Mouse (Mus musculus): ENCODE results near the gene Mmp7. TPM values are rescaled to one million over a fixed set of nuclear protein-coding genes. Genes with fewer than 3 reads are reported as not detected.

Gene Mmp7
- total RNA-seq (2021) (not detected), polyA plus RNA-seq (2012; rRNA removed) (not detected in 2 replicates)
- long read RNA-seq: 0 reads

- DNase-seq: no peak
Observed at GRCm38 (mm10) chr9:7691790-7692189, at the start of gene Mmp7. Gene Mmp7, plus strand, starts transcription at chr9:7692090.

GRCm38 (mm10) chr9:7647901-7648300, 44.0 kb upstream of the Mmp7 start:
- no peak for DNase-seq

GRCm38 (mm10) chr9:7650397-7651180, 41.3 kb upstream of the Mmp7 start:
- no peak for DNase-seq

- no peak for DNase-seq
Observed at GRCm38 (mm10) chr9:7652351-7653085, 39.4 kb upstream of the Mmp7 start.

GRCm38 (mm10) chr9:7657946-7658345, 33.9 kb upstream of the Mmp7 start:
- no peak for DNase-seq

- DNase-seq: no peak
Observed at GRCm38 (mm10) chr9:7659469-7660020, 32.3 kb upstream of the Mmp7 start.

GRCm38 (mm10) chr9:7661371-7661770, 30.5 kb upstream of the Mmp7 start:
- no peak for DNase-seq

- DNase-seq: no peak
Observed at GRCm38 (mm10) chr9:7669674-7670073, 22.2 kb upstream of the Mmp7 start.

- DNase-seq: no peak
Observed at GRCm38 (mm10) chr9:7672985-7673384, 18.9 kb upstream of the Mmp7 start.

GRCm38 (mm10) chr9:7678154-7678837, 13.6 kb upstream of the Mmp7 start:
- DNase-seq: peak; percentile 2

GRCm38 (mm10) chr9:7682081-7682618, 9.7 kb upstream of the Mmp7 start:
- no peak for DNase-seq

- DNase-seq: no peak
Observed at GRCm38 (mm10) chr9:7686024-7686423, 5.9 kb upstream of the Mmp7 start.

GRCm38 (mm10) chr9:7689799-7690198, 2.1 kb upstream of the Mmp7 start:
- no peak for DNase-seq

GRCm38 (mm10) chr9:7693961-7694360, 2.1 kb downstream of the Mmp7 start:
- no peak for DNase-seq

- no peak for DNase-seq
Observed at GRCm38 (mm10) chr9:7695646-7696045, 3.8 kb downstream of the Mmp7 start.

GRCm38 (mm10) chr9:7708698-7709097, 16.8 kb downstream of the Mmp7 start:
- DNase-seq: no peak

GRCm38 (mm10) chr9:7711196-7711595, 19.3 kb downstream of the Mmp7 start:
- DNase-seq: no peak

- peak; percentile 26 for DNase-seq
Observed at GRCm38 (mm10) chr9:7714062-7714907, 22.4 kb downstream of the Mmp7 start.

- DNase-seq: no peak
Observed at GRCm38 (mm10) chr9:7714908-7715175, 23.0 kb downstream of the Mmp7 start.

- no peak for DNase-seq
Observed at GRCm38 (mm10) chr9:7721543-7721942, 29.7 kb downstream of the Mmp7 start.

GRCm38 (mm10) chr9:7728997-7729396, 37.1 kb downstream of the Mmp7 start:
- no peak for DNase-seq
